Mouse (Mus musculus): ENCODE measurements around the gene Nav2. TPM values are rescaled to one million over a fixed set of nuclear protein-coding genes. Genes with fewer than 3 reads are reported as not detected.

Nav2 gene
- polyA plus RNA-seq, 1 experiment from 2014 or later: 22.5 TPM

DNA sequence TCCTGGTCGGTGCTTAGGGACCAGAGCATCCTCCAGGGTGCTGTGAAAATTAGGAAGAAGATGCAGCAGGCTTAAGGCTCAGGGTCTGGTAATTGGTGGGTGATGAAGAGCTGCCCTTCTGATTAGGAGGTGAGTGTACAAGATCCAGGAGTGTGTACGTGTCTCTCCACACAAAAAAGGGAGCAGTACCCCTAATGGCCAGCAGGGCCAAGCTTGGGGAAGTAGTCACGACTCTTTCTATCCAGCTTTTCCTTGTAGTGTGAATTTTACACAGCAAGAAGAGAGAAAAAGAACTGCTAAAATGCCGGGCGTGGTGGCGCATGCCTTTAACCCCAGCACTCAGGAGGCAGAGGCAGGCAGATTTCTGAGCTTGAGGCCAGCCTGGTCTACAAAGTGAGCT is 399.2 kb downstream of the Nav2 start:
- 87% methylated on average over 6 of the region's 6 CpGs for WGBS
- no peak for ATAC-seq (ENCODE audit: low FRiP score, low TSS enrichment)
- no peak overlapping the region for H3K4me3 ChIP-seq (replicated peaks; ENCODE audit: low read depth, low read length)

DNA sequence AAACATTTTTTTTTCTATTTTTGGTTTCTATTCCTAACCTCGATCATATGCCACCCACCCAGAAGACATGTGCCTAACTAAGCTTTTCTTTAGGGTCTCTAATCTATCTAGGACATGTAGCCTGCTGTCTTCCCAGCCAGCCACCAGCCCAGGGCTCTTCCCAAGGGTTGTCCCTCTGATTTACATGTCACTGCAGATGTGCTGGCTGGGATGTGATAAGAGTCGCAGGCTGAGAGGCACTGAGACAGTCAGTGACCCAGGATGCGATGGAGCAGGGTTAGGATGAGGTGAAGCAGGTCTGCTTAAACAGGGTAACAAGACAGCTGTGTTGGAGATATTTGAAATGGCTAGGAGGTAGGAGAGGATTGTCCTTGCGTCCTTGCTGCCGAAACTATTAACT is 401.2 kb downstream of the Nav2 start:
- H3K4me3 ChIP-seq (replicated peaks; ENCODE audit: low read depth, low read length): no peak overlapping the region
- WGBS: 65% methylated on average over 5 of the region's 5 CpGs
- no peak for DNase-seq

More for the DNA sequence above, 399.2 kb downstream of the Nav2 start:
- DNase-seq: no peak
- no peak overlapping the region for H3K9ac ChIP-seq (replicated peaks; ENCODE audit: low read length)
- H3K4me2 ChIP-seq (ENCODE audit: low read length): no peak overlapping the region
- H3K9me3 ChIP-seq (ENCODE audit: control insufficient read depth, low read length): no peaks in the 10 kb centered on the region; the same call in 1 of the 2 replicates
- no peaks in the 10 kb centered on the region for H3K36me3 ChIP-seq (ENCODE audit: control insufficient read depth, insufficient read depth, low read length)
- H3K4me1 ChIP-seq (ENCODE audit: control insufficient read depth, insufficient read depth, low read length): peaks cover 18% of the 10 kb centered on the region; the same call in 1 of the 2 replicates
- no peak overlapping the region for H3K27ac ChIP-seq (replicated peaks; ENCODE audit: low read depth, low read length)
- H3K27me3 ChIP-seq (ENCODE audit: control insufficient read depth, insufficient read depth, low read length): no peaks in the 10 kb centered on the region

DNA sequence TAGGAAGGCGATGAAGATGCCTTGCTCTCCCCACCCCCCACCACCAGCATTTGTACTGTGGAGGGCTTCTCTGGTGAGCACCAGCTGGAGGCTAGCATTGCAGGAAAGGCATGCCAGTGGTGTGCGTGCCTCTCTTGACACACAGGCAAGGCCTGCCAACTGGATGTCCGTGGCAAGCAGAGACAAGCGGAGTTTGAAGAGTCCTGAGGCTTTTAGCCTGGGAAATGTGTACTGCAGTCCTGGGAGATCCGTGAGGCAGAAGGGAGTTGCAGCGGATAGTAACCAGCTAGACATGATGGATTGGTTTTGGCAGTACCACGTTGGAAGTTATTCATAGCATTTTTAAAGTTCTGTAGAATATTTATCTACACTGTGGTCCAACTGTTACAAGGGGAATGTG is 405.4 kb downstream of the Nav2 start:
- Histone ChIP-seq H3K4me3 (replicated peaks; ENCODE audit: low read depth, low read length) (no peak overlapping the region), H3K27ac (replicated peaks; ENCODE audit: low read depth, low read length) (no peak overlapping the region), H3K4me2 (ENCODE audit: low read length) (no peak overlapping the region), H3K36me3 (ENCODE audit: control insufficient read depth, insufficient read depth, low read length) (no peaks in the 10 kb centered on the region), H3K27me3 (ENCODE audit: control insufficient read depth, insufficient read depth, low read length) (no peaks in the 10 kb centered on the region), H3K9me3 (ENCODE audit: control insufficient read depth, low read length) (no peaks in the 10 kb centered on the region; the same call in 1 of the 2 replicates), H3K4me1 (ENCODE audit: control insufficient read depth, insufficient read depth, low read length) (no peaks in the 10 kb centered on the region), H3K9ac (replicated peaks; ENCODE audit: low read length) (no peak overlapping the region)
- DNase-seq (no peak), ATAC-seq (ENCODE audit: low FRiP score, low TSS enrichment) (no peak)
- 85% methylated on average over 7 of the region's 7 CpGs for WGBS

More for the DNA sequence above, 401.2 kb downstream of the Nav2 start:
- ATAC-seq (ENCODE audit: low FRiP score, low TSS enrichment): no peak
- Histone ChIP-seq H3K4me1 (ENCODE audit: control insufficient read depth, insufficient read depth, low read length) (peaks cover 11% of the 10 kb centered on the region; the same call in 1 of the 2 replicates), H3K36me3 (ENCODE audit: control insufficient read depth, insufficient read depth, low read length) (no peaks in the 10 kb centered on the region), H3K27ac (replicated peaks; ENCODE audit: low read depth, low read length) (no peak overlapping the region), H3K27me3 (ENCODE audit: control insufficient read depth, insufficient read depth, low read length) (no peaks in the 10 kb centered on the region), H3K9ac (replicated peaks; ENCODE audit: low read length) (no peak overlapping the region), H3K4me2 (ENCODE audit: low read length) (no peak overlapping the region), H3K9me3 (ENCODE audit: control insufficient read depth, low read length) (no peaks in the 10 kb centered on the region; the same call in 1 of the 2 replicates)

DNA sequence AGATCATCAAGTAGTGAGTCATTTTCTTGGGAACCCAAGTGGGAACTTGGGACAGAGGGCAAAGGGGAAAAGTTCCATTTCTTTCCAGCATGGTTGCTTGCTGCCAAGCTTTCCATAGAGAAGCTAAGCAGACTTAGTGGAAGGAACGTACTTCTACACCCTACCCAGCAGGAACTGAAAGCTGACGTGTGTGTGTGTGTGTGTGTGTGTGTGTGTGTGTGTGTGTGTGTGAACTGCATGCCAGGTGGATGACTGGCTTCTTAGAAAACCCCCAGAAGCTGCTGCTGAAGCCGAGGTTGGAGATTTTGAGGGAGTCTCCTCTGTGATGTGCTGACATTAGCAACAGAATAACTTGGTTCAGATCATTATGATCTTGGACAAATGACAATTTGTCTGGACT is 406.5 kb downstream of the Nav2 start:
- H3K27ac ChIP-seq (replicated peaks; ENCODE audit: low read depth, low read length): no peak overlapping the region
- no peaks in the 10 kb centered on the region; the same call in 1 of the 2 replicates for H3K9me3 ChIP-seq (ENCODE audit: control insufficient read depth, low read length)
- H3K4me2 ChIP-seq (ENCODE audit: low read length): no peak overlapping the region
- no peaks in the 10 kb centered on the region for H3K4me1 ChIP-seq (ENCODE audit: control insufficient read depth, insufficient read depth, low read length)
- no peak overlapping the region for H3K4me3 ChIP-seq (replicated peaks; ENCODE audit: low read depth, low read length)
- ATAC-seq (ENCODE audit: low FRiP score, low TSS enrichment): no peak
- no peak overlapping the region for H3K9ac ChIP-seq (replicated peaks; ENCODE audit: low read length)
- no peaks in the 10 kb centered on the region for H3K27me3 ChIP-seq (ENCODE audit: control insufficient read depth, insufficient read depth, low read length)
- 81% methylated on average over 3 of the region's 3 CpGs for WGBS
- no peak for DNase-seq
- no peaks in the 10 kb centered on the region for H3K36me3 ChIP-seq (ENCODE audit: control insufficient read depth, insufficient read depth, low read length)

DNA sequence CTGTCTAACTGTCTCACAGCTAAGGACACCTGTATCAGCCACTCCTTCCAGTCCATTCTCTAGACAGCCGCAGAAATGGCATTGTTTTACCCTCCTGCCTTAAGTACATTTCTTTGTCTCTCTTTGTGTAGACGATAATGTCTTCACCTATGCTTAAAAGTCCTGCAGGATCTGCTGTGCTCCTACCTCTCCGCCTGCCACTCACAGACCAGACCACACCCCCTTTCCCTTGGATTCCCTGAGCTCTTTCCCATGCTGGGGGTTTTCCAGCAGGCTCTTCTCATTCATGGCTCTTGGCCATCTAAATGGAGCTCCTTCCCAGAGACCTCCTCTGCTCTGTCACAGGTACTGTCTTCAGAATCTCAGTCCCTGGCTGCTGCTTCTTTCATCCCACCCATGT is 408.1 kb downstream of the Nav2 start:
- no peak overlapping the region for H3K4me3 ChIP-seq (replicated peaks; ENCODE audit: low read depth, low read length)
- DNase-seq (no peak), ATAC-seq (ENCODE audit: low FRiP score, low TSS enrichment) (no peak)
- 84% methylated on average over 3 of the region's 3 CpGs for WGBS
- H3K4me2 ChIP-seq (ENCODE audit: low read length): no peak overlapping the region
- no peaks in the 10 kb centered on the region for H3K27me3 ChIP-seq (ENCODE audit: control insufficient read depth, insufficient read depth, low read length)
- H3K9me3 ChIP-seq (ENCODE audit: control insufficient read depth, low read length): no peaks in the 10 kb centered on the region; the same call in 1 of the 2 replicates
- no peaks in the 10 kb centered on the region for H3K36me3 ChIP-seq (ENCODE audit: control insufficient read depth, insufficient read depth, low read length)
- no peak overlapping the region for H3K9ac ChIP-seq (replicated peaks; ENCODE audit: low read length)
- 0 out of 2 replicates have a peak, but pooled peaks cover 6% of the 10 kb centered on the region for H3K4me1 ChIP-seq (ENCODE audit: control insufficient read depth, insufficient read depth, low read length)
- no peak overlapping the region for H3K27ac ChIP-seq (replicated peaks; ENCODE audit: low read depth, low read length)

DNA sequence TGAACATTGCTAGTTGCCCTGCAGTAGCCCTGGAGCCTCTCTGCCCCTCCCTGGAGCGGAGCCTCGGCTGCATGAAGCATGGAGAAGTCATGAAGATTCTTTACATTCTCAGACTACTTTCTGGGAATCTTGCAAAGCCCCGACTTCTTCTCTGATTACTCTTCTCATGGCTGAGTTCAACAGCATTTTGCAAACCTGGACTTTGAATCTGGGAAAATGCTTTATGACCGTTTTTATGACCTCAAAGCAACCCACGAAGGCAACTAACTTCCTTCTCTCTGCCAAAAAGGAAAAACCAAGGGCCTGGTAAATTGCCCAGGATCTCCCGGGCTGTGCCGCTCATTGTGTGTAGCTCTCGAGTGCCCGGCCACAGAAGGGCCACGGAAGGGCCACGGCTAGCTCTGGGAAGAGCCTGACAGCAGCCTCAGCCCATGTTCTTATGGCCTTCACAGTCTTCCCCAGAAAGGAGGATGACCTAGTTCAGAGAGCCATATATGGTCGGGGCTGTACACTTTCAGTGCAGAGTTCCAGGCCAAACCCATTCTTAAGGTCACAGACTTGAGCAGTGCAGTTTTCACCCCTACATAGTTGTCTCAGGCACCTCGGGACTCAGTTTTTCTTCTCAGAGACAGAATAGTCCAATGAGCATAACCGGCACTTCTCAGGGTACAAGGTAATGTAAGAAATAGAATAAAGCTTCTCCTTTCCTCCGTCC is 409.8 kb downstream of the Nav2 start:
- H3K4me2 ChIP-seq (ENCODE audit: low read length): no peak overlapping the region
- no peak overlapping the region for H3K4me3 ChIP-seq (replicated peaks; ENCODE audit: low read depth, low read length)
- 90% methylated on average over 15 of the region's 15 CpGs for WGBS
- no peak for ATAC-seq (ENCODE audit: low FRiP score, low TSS enrichment)
- no peaks in the 10 kb centered on the region for H3K27me3 ChIP-seq (ENCODE audit: control insufficient read depth, insufficient read depth, low read length)
- no peak for DNase-seq
- H3K4me1 ChIP-seq (ENCODE audit: control insufficient read depth, insufficient read depth, low read length): 0 out of 2 replicates have a peak, but pooled peaks cover 6% of the 10 kb centered on the region
- no peak overlapping the region for H3K27ac ChIP-seq (replicated peaks; ENCODE audit: low read depth, low read length)
- no peak overlapping the region for H3K9ac ChIP-seq (replicated peaks; ENCODE audit: low read length)
- no peaks in the 10 kb centered on the region for H3K9me3 ChIP-seq (ENCODE audit: control insufficient read depth, low read length)
- H3K36me3 ChIP-seq (ENCODE audit: control insufficient read depth, insufficient read depth, low read length): no peaks in the 10 kb centered on the region

DNA sequence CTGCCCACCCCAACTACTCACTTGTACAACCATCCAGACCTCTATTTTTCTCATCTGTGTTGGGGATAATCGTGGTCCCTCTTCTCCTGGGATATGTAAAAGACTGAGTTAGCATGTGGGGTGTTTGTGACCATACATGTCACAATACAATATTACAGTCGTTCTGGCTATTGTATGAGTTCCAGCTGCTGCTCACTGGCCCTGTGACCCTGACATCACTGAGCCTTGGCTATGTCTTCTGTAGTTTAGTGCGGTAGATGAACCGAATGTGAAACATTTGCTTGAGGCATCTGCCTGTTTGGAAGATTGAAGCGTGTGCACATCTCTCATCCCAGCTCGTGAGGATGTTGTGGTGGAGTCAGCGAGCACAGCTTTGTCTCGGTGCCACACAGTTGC is 410.4 kb downstream of the Nav2 start:
- DNase-seq (no peak), ATAC-seq (ENCODE audit: low FRiP score, low TSS enrichment) (no peak)
- no peaks in the 10 kb centered on the region for H3K9me3 ChIP-seq (ENCODE audit: control insufficient read depth, low read length)
- H3K4me3 ChIP-seq (replicated peaks; ENCODE audit: low read depth, low read length): no peak overlapping the region
- H3K27ac ChIP-seq (replicated peaks; ENCODE audit: low read depth, low read length): no peak overlapping the region
- H3K27me3 ChIP-seq (ENCODE audit: control insufficient read depth, insufficient read depth, low read length): no peaks in the 10 kb centered on the region
- 0 out of 2 replicates have a peak, but pooled peaks cover 6% of the 10 kb centered on the region for H3K4me1 ChIP-seq (ENCODE audit: control insufficient read depth, insufficient read depth, low read length)
- H3K4me2 ChIP-seq (ENCODE audit: low read length): no peak overlapping the region
- H3K36me3 ChIP-seq (ENCODE audit: control insufficient read depth, insufficient read depth, low read length): no peaks in the 10 kb centered on the region
- H3K9ac ChIP-seq (replicated peaks; ENCODE audit: low read length): no peak overlapping the region
- 89% methylated on average over 8 of the region's 8 CpGs for WGBS

DNA sequence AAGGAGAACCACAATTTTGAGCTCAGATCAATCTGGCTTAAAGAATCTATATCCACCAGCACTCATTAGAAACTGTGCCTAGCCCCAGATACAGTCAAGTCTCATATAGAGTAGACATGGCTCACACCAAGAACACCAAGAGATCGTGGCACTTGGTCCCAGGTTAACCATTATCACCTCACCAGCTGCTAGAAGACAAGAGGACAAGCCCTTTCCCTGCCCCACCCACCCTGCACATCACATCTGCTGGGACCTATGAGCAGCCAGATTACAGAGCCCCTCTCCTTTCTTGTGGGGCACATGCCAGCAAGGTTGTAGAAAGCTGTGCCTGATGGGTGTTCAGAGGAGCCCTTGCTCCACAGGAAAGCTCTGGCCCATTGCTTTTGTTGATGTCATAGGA is 411.5 kb downstream of the Nav2 start:
- no peaks in the 10 kb centered on the region for H3K9me3 ChIP-seq (ENCODE audit: control insufficient read depth, low read length)
- no peaks in the 10 kb centered on the region for H3K36me3 ChIP-seq (ENCODE audit: control insufficient read depth, insufficient read depth, low read length)
- DNase-seq: no peak
- H3K4me2 ChIP-seq (ENCODE audit: low read length): no peak overlapping the region
- H3K4me1 ChIP-seq (ENCODE audit: control insufficient read depth, insufficient read depth, low read length): 0 out of 2 replicates have a peak, but pooled peaks cover 6% of the 10 kb centered on the region
- H3K4me3 ChIP-seq (replicated peaks; ENCODE audit: low read depth, low read length): no peak overlapping the region
- no peak overlapping the region for H3K9ac ChIP-seq (replicated peaks; ENCODE audit: low read length)
- H3K27ac ChIP-seq (replicated peaks; ENCODE audit: low read depth, low read length): no peak overlapping the region
- WGBS: 88% methylated on average over 1 of the region's 1 CpGs
- no peak for ATAC-seq (ENCODE audit: low FRiP score, low TSS enrichment)
- H3K27me3 ChIP-seq (ENCODE audit: control insufficient read depth, insufficient read depth, low read length): no peaks in the 10 kb centered on the region

DNA sequence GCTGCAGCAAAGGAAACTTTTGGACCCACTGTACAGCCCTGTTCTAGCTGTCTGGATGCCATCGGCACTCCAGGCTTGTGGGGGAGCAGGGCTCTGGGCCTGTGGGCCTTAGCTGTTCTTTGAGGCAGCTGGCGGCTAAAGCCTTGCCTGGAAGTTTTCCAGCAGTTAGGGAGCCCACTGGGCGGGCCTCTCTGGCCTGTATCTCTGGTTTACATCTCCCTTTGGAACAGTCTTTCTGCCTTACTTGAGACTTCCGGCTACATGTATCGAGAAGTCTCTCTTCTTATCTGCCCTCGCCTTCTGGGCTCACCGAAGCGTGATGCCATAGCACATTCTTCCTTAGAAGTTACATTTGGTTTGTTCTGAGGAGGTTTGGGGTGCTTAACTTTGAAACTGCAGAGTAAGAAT is 412.6 kb downstream of the Nav2 start:
- Histone ChIP-seq H3K4me3 (replicated peaks; ENCODE audit: low read depth, low read length) (no peak overlapping the region), H3K9me3 (ENCODE audit: control insufficient read depth, low read length) (no peaks in the 10 kb centered on the region), H3K9ac (replicated peaks; ENCODE audit: low read length) (no peak overlapping the region), H3K36me3 (ENCODE audit: control insufficient read depth, insufficient read depth, low read length) (no peaks in the 10 kb centered on the region), H3K27ac (replicated peaks; ENCODE audit: low read depth, low read length) (no peak overlapping the region), H3K4me1 (ENCODE audit: control insufficient read depth, insufficient read depth, low read length) (0 out of 2 replicates have a peak, but pooled peaks cover 12% of the 10 kb centered on the region), H3K27me3 (ENCODE audit: control insufficient read depth, insufficient read depth, low read length) (no peaks in the 10 kb centered on the region), H3K4me2 (ENCODE audit: low read length) (no peak overlapping the region)
- DNase-seq (peak; percentile 65), ATAC-seq (ENCODE audit: low FRiP score, low TSS enrichment) (no peak)
- 67% methylated on average over 8 of the region's 8 CpGs for WGBS
